8 mouse cellular contexts compared by ENCODE assay signal in genomic region chr16:56716557-56717179, GRCm38 (mm10). TPM values are rescaled to one million over a fixed set of nuclear protein-coding genes. Genes with fewer than 3 reads are reported as not detected.
DNase-seq lines count a peak whose midpoint lies in the region; ATAC-seq and TF ChIP-seq lines count a peak whose summit lies in the region.

No protein-coding gene starts in this region.

- no peak for TF ChIP-seq CTCF in MEL (IDR thresholded peaks at IDR 0.05 in 2 of 3, conservative IDR thresholded peaks at IDR 0.05 in 1 of 3; ENCODE audit: control insufficient read depth in 1 of 3, insufficient read depth in 1 of 3, low read depth in 2 of 3, low read length in 3 of 3, poor library complexity in 1 of 3, severe bottlenecking in 1 of 3)
- TF ChIP-seq CTCF in heart, postnatal 0 days (IDR thresholded peaks at IDR 0.05; ENCODE audit: low read depth) = no peak
- TF ChIP-seq CTCF in midbrain, postnatal 0 days (IDR thresholded peaks at IDR 0.05) = no peak

- H3K4me3 ChIP-seq in MEL (ENCODE audit: control insufficient read depth in 1 of 2, insufficient read depth in 1 of 2, low read depth in 2 of 2, low read length in 2 of 2) = peak overlapping the region; percentile 95
- H3K4me3 ChIP-seq in heart, postnatal 0 days (ENCODE audit: low read depth, low read length) = peak overlapping the region; percentile 76
- peak overlapping the region; percentile 85 for H3K4me3 ChIP-seq in midbrain, postnatal 0 days (ENCODE audit: low read depth, low read length)

- H3K4me1 ChIP-seq in MEL (ENCODE audit: control insufficient read depth in 1 of 2, insufficient read depth in 2 of 2, low read length in 2 of 2) = peaks cover 8 to 16% of the 10 kb centered on the region in 2 experiments
- peaks cover 15% of the 10 kb centered on the region; the same call in 1 of the 2 replicates for H3K4me1 ChIP-seq in heart, postnatal 0 days (ENCODE audit: control insufficient read depth, insufficient read depth)
- H3K4me1 ChIP-seq in midbrain, postnatal 0 days (ENCODE audit: insufficient read depth, low read length) = peaks cover 8% of the 10 kb centered on the region; the same call in 1 of the 2 replicates

- TF ChIP-seq EP300 in MEL (IDR thresholded peaks at IDR 0.05; ENCODE audit: low read depth in 1 of 2, low read length in 2 of 2) = 0 out of 4 replicates have a peak, but pooled peaks of 1 of the 2 experiments have one; percentile 2
- no peak for TF ChIP-seq EP300 in heart, postnatal 0 days (IDR thresholded peaks at IDR 0.05; ENCODE audit: low read depth)

- no peak for TF ChIP-seq RAD21 in MEL (IDR thresholded peaks at IDR 0.05; ENCODE audit: low read depth, low read length)

- under 1% methylated on average over 29 of the region's 38 CpGs for WGBS in heart, postnatal 0 days
- WGBS in midbrain, postnatal 0 days = 0% methylated on average over 31 of the region's 38 CpGs

- peak overlapping the region; percentile 84 for H3K4me2 ChIP-seq in heart, postnatal 0 days (ENCODE audit: low read depth, low read length)
- H3K4me2 ChIP-seq in midbrain, postnatal 0 days (ENCODE audit: low read depth, low read length, poor library complexity, severe bottlenecking) = peak overlapping the region; percentile 65

- TF ChIP-seq POLR2A in MEL (IDR thresholded peaks at IDR 0.05; ENCODE audit: control insufficient read depth in 1 of 2, insufficient read depth in 1 of 2, low read depth in 1 of 2, low read length in 2 of 2, poor library complexity in 1 of 2) = no peak

- peak; percentile 56 for ATAC-seq in heart, postnatal 0 days (ENCODE audit: insufficient read depth, low read depth)
- ATAC-seq in midbrain, postnatal 0 days (ENCODE audit: low FRiP score) = peak; percentile 62

- peak overlapping the region; percentile 81 for H3K27ac ChIP-seq in MEL (ENCODE audit: control insufficient read depth, low read depth, low read length)
- H3K27ac ChIP-seq in heart, postnatal 0 days (ENCODE audit: low read depth) = peak overlapping the region; percentile 97
- peak overlapping the region; percentile 95 for H3K27ac ChIP-seq in midbrain, postnatal 0 days (ENCODE audit: low read depth, low read length)

- peak; percentile 19 to 25 for DNase-seq in kidney, adult 8-10 months
- no peak for DNase-seq in kidney, postnatal 36 days
- peak; percentile 68 for DNase-seq in MEL (ENCODE audit: low read depth, low spot score)
- peak; percentile 83 for DNase-seq in embryo, embryonic 9.5 days (ENCODE audit: extremely low spot score)
- DNase-seq in heart, postnatal 0 days (ENCODE audit: low spot score) = peak; percentile 21
- peak; percentile 52 for DNase-seq in liver
- DNase-seq in midbrain, postnatal 0 days (ENCODE audit: low spot score) = peak; percentile 40
- no peak for DNase-seq in thymus, postnatal 14 days

- peak overlapping the region; percentile 96 for H3K9ac ChIP-seq in MEL (ENCODE audit: control insufficient read depth, low read depth, low read length, poor library complexity, severe bottlenecking)
- H3K9ac ChIP-seq in heart, postnatal 0 days (replicated peaks; ENCODE audit: low read depth, low read length) = peak overlapping the region; percentile 91
- peak overlapping the region; percentile 87 for H3K9ac ChIP-seq in midbrain, postnatal 0 days (replicated peaks; ENCODE audit: low read length, poor library complexity, severe bottlenecking)

- H3K36me3 ChIP-seq in MEL (ENCODE audit: control insufficient read depth in 1 of 2, insufficient read depth in 2 of 2, low read length in 2 of 2) = peaks cover 11 to 29% of the 10 kb centered on the region in 2 experiments
- H3K36me3 ChIP-seq in heart, postnatal 0 days (replicated peaks; ENCODE audit: control insufficient read depth, insufficient read depth, low read length) = peaks cover 6% of the 10 kb centered on the region
- no peaks in the 10 kb centered on the region for H3K36me3 ChIP-seq in midbrain, postnatal 0 days (ENCODE audit: insufficient read depth, low read length)

- H3K27me3 ChIP-seq in MEL (ENCODE audit: control insufficient read depth in 1 of 2, insufficient read depth in 2 of 2, low read length in 2 of 2) = no peaks in the 10 kb centered on the region
- H3K27me3 ChIP-seq in heart, postnatal 0 days (ENCODE audit: control insufficient read depth, insufficient read depth, low read length) = no peaks in the 10 kb centered on the region
- H3K27me3 ChIP-seq in midbrain, postnatal 0 days (ENCODE audit: insufficient read depth, low read length) = no peaks in the 10 kb centered on the region

- peaks cover 29% of the 10 kb centered on the region for H3K79me2 ChIP-seq in MEL (ENCODE audit: control insufficient read depth, insufficient read depth, low read length, poor library complexity)

- H3K9me3 ChIP-seq in MEL (replicated peaks; ENCODE audit: insufficient read depth, low read length) = no peaks in the 10 kb centered on the region
- H3K9me3 ChIP-seq in heart, postnatal 0 days (replicated peaks; ENCODE audit: control insufficient read depth, low read length) = no peaks in the 10 kb centered on the region
- no peaks in the 10 kb centered on the region for H3K9me3 ChIP-seq in midbrain, postnatal 0 days (ENCODE audit: low read length)

TF ChIP-seq in MEL, 35 proteins besides CTCF, POLR2A, EP300 and RAD21:
- TF ChIP-seq BHLHE40 (IDR thresholded peaks at IDR 0.05; ENCODE audit: borderline replicate concordance, low read depth, low read length) (0 out of 2 replicates have a peak, but pooled peaks have one; percentile 16), MYB (IDR thresholded peaks at IDR 0.05; ENCODE audit: low read depth, low read length) (no peak), CHD1 (IDR thresholded peaks at IDR 0.05; ENCODE audit: low read depth, low read length) (0 out of 2 replicates have a peak, but pooled peaks have one; percentile 29), SIN3A (IDR thresholded peaks at IDR 0.05; ENCODE audit: low read length) (no peak; the same call in 1 of the 2 replicates), GATA1 (IDR thresholded peaks at IDR 0.05; ENCODE audit: low read depth, low read length) (0 out of 2 replicates have a peak, but pooled peaks have one; percentile 10), ELF1 (IDR thresholded peaks at IDR 0.05; ENCODE audit: low read depth, low read length) (no peak)
TF ChIP-seq in MEL: peak in this region for 3.

RNA-seq across cellular contexts. Expression of gene Tfg, which starts 0.6 kb away (rescaled TPM):
- total RNA-seq in MEL (2012; rRNA removed) = 50.9 and 52.2 TPM in 2 replicates
- 100 to 1,000 TPM in 1 of 2 experiments, not detected in 1; 113 TPM for polyA plus RNA-seq in MEL (2012; ENCODE audit: insufficient read depth in 1 of 2, insufficient read length in 2 of 2, low read depth in 1 of 2, low replicate concordance in 2 of 2, missing spikeins in 1 of 2)
- 64.1 and 65.2 TPM in 2 replicates for total RNA-seq in heart, postnatal 0 days (2014; rRNA removed; ENCODE audit: low replicate concordance)
- polyA plus RNA-seq in heart, postnatal 0 days (2015; fragmentation: Nextera tagmentation; extraction: Ambion mirVana) = 98.2 and 101 TPM in 2 replicates
- total RNA-seq in midbrain, postnatal 0 days (2014; rRNA removed) = 114 and 124 TPM in 2 replicates
- polyA plus RNA-seq in midbrain, postnatal 0 days (2015; fragmentation: Nextera tagmentation; extraction: Ambion mirVana) = 163 and 165 TPM in 2 replicates

Comparison
In these comparisons a context has a peak if more than half of its experiments do, and no peak if none do; other contexts are left out.
1. DNase-seq: peak in kidney, adult 8-10 months (2 of 2), MEL (single experiment), embryo, embryonic 9.5 days (single experiment), heart, postnatal 0 days (single experiment), liver (single experiment) and midbrain, postnatal 0 days (single experiment); none in kidney, postnatal 36 days (0 of 2) and thymus, postnatal 14 days (single experiment).
2. Peak in every context shown above with its lines, with median percentiles within 50 percentile points of each other: H3K27ac ChIP-seq, H3K4me3 ChIP-seq and H3K9ac ChIP-seq.